ENCODE assay signal across 11 mouse cellular contexts in the genomic region with DNA sequence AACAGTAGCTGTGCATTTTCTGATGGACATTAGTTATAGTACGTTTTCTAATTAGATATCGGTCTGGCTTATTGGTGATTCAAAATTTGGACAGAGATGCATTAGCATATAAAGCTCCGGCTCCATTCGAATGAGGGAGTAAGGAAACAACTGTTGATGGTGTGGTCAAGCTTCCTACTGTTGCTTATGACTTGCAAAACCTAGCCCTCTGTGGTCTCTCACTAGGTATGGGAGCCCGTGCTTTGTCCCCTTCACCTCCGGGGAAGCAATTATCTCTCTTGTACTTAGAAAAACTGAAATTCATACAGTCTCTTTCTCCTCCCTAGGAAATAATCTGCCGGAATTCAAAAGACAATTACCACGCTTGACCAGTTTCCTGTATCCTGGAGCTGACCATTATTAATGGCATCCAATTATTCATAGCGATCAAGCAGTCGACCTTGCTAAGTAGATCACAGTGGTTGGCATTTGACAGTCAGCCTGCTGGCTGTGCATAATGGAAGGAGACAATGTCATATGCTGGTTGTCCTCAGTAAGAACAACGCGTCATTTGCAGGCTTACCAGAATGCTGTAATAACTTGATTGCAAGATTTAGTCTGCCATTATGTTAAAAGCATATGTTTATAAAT.
DNase-seq lines count a peak whose midpoint lies in the region; ATAC-seq lines count a peak whose summit lies in the region.
"Had no signal": no experiment of that assay in that cellular context is flagged by ENCODE, and none has a peak within 500 bp of the region (broad histone marks: within the 10 kb centered on the region; RNA-seq: fewer than 3 reads in every experiment).

No protein-coding gene starts in this region.

- H3K4me2 ChIP-seq in kidney, embryonic 15.5 days = no peak overlapping the region
- H3K4me2 ChIP-seq in hindbrain, embryonic 14.5 days (replicated peaks) = no peak overlapping the region; the same call in 1 of the 2 replicates
- no peak overlapping the region for H3K4me2 ChIP-seq in neural tube, embryonic 14.5 days (ENCODE audit: low read depth, low read length)
- H3K4me2 ChIP-seq: liver, embryonic 11.5 days had no signal

- no peaks in the 10 kb centered on the region for H3K9me3 ChIP-seq in kidney, embryonic 15.5 days (replicated peaks)
- H3K9me3 ChIP-seq in hindbrain, embryonic 14.5 days (ENCODE audit: control insufficient read depth, low read length) = no peaks in the 10 kb centered on the region
- H3K9me3 ChIP-seq in neural tube, embryonic 14.5 days (ENCODE audit: control insufficient read depth, low read length) = no peaks in the 10 kb centered on the region

- H3K27me3 ChIP-seq in kidney, embryonic 15.5 days = no peaks in the 10 kb centered on the region
- H3K27me3 ChIP-seq in hindbrain, embryonic 14.5 days (ENCODE audit: control insufficient read depth, insufficient read depth, low read length) = no peaks in the 10 kb centered on the region
- H3K27me3 ChIP-seq in neural tube, embryonic 14.5 days (ENCODE audit: control insufficient read depth, insufficient read depth, low read length) = no peaks in the 10 kb centered on the region

- H3K4me3 ChIP-seq in kidney, embryonic 15.5 days (replicated peaks) = no peak overlapping the region
- H3K4me3 ChIP-seq in hindbrain, embryonic 14.5 days (replicated peaks; ENCODE audit: low read length) = no peak overlapping the region
- H3K4me3 ChIP-seq in neural tube, embryonic 14.5 days (ENCODE audit: low read depth, low read length) = no peak overlapping the region
- H3K4me3 ChIP-seq: myocyte had no signal

- H3K27ac ChIP-seq in kidney, embryonic 15.5 days = no peak overlapping the region
- 0 out of 2 replicates have a peak overlapping the region, but pooled peaks have one; percentile 4 for H3K27ac ChIP-seq in hindbrain, embryonic 14.5 days
- H3K27ac ChIP-seq in neural tube, embryonic 14.5 days (ENCODE audit: low read depth, low read length) = no peak overlapping the region

- H3K4me1 ChIP-seq in kidney, embryonic 15.5 days = peaks cover 7% of the 10 kb centered on the region; the same call in 1 of the 2 replicates
- H3K4me1 ChIP-seq in hindbrain, embryonic 14.5 days (replicated peaks; ENCODE audit: control insufficient read depth, insufficient read depth, low read length) = peaks cover 6% of the 10 kb centered on the region; the same call in 1 of the 2 replicates
- no peaks in the 10 kb centered on the region for H3K4me1 ChIP-seq in neural tube, embryonic 14.5 days (ENCODE audit: control insufficient read depth, insufficient read depth, low read length)

- DNase-seq in kidney, postnatal 36 days = no peak
- DNase-seq in embryo, embryonic 11 days = peak; percentile 21
- peak; percentile 51 for DNase-seq in hindbrain, embryonic 14.5 days (ENCODE audit: low spot score)
- DNase-seq in layer of hippocampus, postnatal 14 days (ENCODE audit: low spot score in 2 of 2) = no peak
- no peak for DNase-seq in B cell, adult 2 months
- DNase-seq: adrenal gland, adult 8-10 months; kidney, adult 11 months had no signal

- ATAC-seq in kidney, embryonic 15.5 days (replicated peaks; ENCODE audit: low FRiP score) = peak; percentile 61
- peak; percentile 53; the same call in 1 of the 2 replicates for ATAC-seq in hindbrain, embryonic 14.5 days (ENCODE audit: low FRiP score)
- ATAC-seq in neural tube, embryonic 14.5 days (ENCODE audit: low read depth) = 0 out of 2 replicates have a peak, but pooled peaks have one; percentile 38

- H3K36me3 ChIP-seq in kidney, embryonic 15.5 days = no peaks in the 10 kb centered on the region
- H3K36me3 ChIP-seq in hindbrain, embryonic 14.5 days (replicated peaks; ENCODE audit: control insufficient read depth, insufficient read depth) = no peaks in the 10 kb centered on the region
- H3K36me3 ChIP-seq in neural tube, embryonic 14.5 days (ENCODE audit: control insufficient read depth, insufficient read depth, low read length) = no peaks in the 10 kb centered on the region

- H3K9ac ChIP-seq in kidney, embryonic 15.5 days = no peak overlapping the region
- H3K9ac ChIP-seq in hindbrain, embryonic 14.5 days = no peak overlapping the region
- no peak overlapping the region for H3K9ac ChIP-seq in neural tube, embryonic 14.5 days (replicated peaks; ENCODE audit: low read depth, low read length)

- WGBS in kidney, embryonic 15.5 days = 50% methylated on average over 12 of the region's 12 CpGs
- WGBS in hindbrain, embryonic 14.5 days = 28% methylated on average over 12 of the region's 12 CpGs
- 46% methylated on average over 12 of the region's 12 CpGs for WGBS in neural tube, embryonic 14.5 days

Comparison
In these comparisons a context has a peak if more than half of its experiments do, and no peak if none do; other contexts are left out.
1. DNase-seq: peak in embryo, embryonic 11 days (single experiment) and hindbrain, embryonic 14.5 days (single experiment); none in kidney, postnatal 36 days (0 of 2), layer of hippocampus, postnatal 14 days (0 of 2) and B cell, adult 2 months (0 of 2).
2. Peak in every context shown above with its lines, with median percentiles within 50 percentile points of each other: ATAC-seq.